In the genomic region with DNA sequence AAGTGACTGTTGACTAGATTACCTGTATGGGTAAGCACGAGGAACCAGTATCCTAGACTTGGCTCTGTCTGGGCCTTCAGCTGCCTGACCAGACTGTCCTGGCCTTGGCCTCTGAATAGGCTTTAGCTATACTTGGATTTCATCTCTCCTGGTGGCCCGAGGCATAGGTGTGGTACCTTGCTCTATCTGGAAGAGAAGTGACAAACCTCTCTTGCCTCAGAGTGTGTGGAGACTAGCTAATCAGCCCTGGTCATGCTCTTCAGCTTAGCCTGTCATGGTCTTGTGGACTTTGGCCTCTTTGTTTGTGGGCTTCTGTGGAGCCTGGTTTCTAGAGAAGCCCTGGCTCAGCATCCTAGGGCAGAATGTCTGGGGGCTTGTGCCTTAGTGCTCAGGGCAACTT, we compare ENCODE assay signal across 19 mouse cellular contexts. TPM values are rescaled to one million over a fixed set of nuclear protein-coding genes. Genes with fewer than 3 reads are reported as not detected.
DNase-seq lines count a peak whose midpoint lies in the region; ATAC-seq lines count a peak whose summit lies in the region.
"Had no signal": no experiment of that assay in that cellular context is flagged by ENCODE, and none has a peak within 500 bp of the region (broad histone marks: within the 10 kb centered on the region; RNA-seq: fewer than 3 reads in every experiment).

No protein-coding gene starts in this region.

- no peak overlapping the region for H3K4me2 ChIP-seq in kidney, embryonic 15.5 days
- no peak overlapping the region for H3K4me2 ChIP-seq in liver, embryonic 12.5 days
- no peak overlapping the region for H3K4me2 ChIP-seq in liver, embryonic 16.5 days (ENCODE audit: low read depth, low read length)
- H3K4me2 ChIP-seq: embryonic facial prominence, embryonic 15.5 days; forebrain, embryonic 15.5 days; heart, embryonic 12.5 days; hindbrain, embryonic 15.5 days had no signal

- no peaks in the 10 kb centered on the region for H3K4me1 ChIP-seq in kidney, embryonic 15.5 days
- H3K4me1 ChIP-seq in liver, embryonic 12.5 days: peaks cover 12% of the 10 kb centered on the region
- H3K4me1 ChIP-seq in liver, embryonic 16.5 days (ENCODE audit: control insufficient read depth, low read depth, low read length): peaks cover 2% of the 10 kb centered on the region; the same call in 1 of the 2 replicates
- H3K4me1 ChIP-seq: forebrain, embryonic 15.5 days; heart, embryonic 12.5 days; hindbrain, embryonic 10.5 days; hindbrain, embryonic 15.5 days had no signal

- no peak overlapping the region for H3K4me3 ChIP-seq in kidney, embryonic 15.5 days (replicated peaks)
- no peak overlapping the region for H3K4me3 ChIP-seq in liver, embryonic 12.5 days
- no peak overlapping the region for H3K4me3 ChIP-seq in liver, embryonic 16.5 days (ENCODE audit: low read depth, low read length)
- H3K4me3 ChIP-seq: embryonic facial prominence, embryonic 15.5 days; erythroblast, embryonic 14.5 days; forebrain, embryonic 15.5 days; heart, embryonic 12.5 days; hindbrain, embryonic 10.5 days; hindbrain, embryonic 15.5 days had no signal

- no peaks in the 10 kb centered on the region for H3K27me3 ChIP-seq in kidney, embryonic 15.5 days
- no peaks in the 10 kb centered on the region for H3K27me3 ChIP-seq in liver, embryonic 12.5 days (replicated peaks)
- H3K27me3 ChIP-seq in liver, embryonic 16.5 days (ENCODE audit: control insufficient read depth, insufficient read depth, low read depth, low read length): no peaks in the 10 kb centered on the region
- H3K27me3 ChIP-seq: embryonic facial prominence, embryonic 15.5 days; forebrain, embryonic 15.5 days; heart, embryonic 12.5 days; hindbrain, embryonic 15.5 days had no signal

- WGBS in kidney, embryonic 15.5 days: 91% methylated on average over 2 of the region's 2 CpGs
- WGBS in liver, embryonic 12.5 days (ENCODE audit: insufficient replicate concordance): 82% methylated on average over 2 of the region's 2 CpGs
- 55% methylated on average over 2 of the region's 2 CpGs for WGBS in liver, embryonic 16.5 days (ENCODE audit: insufficient replicate concordance)

- H3K9ac ChIP-seq in kidney, embryonic 15.5 days: no peak overlapping the region
- H3K9ac ChIP-seq in liver, embryonic 12.5 days: no peak overlapping the region
- no peak overlapping the region for H3K9ac ChIP-seq in liver, embryonic 16.5 days (ENCODE audit: low read depth, low read length)
- H3K9ac ChIP-seq: embryonic facial prominence, embryonic 15.5 days; forebrain, embryonic 15.5 days; heart, embryonic 12.5 days; hindbrain, embryonic 15.5 days had no signal

- H3K9me3 ChIP-seq in kidney, embryonic 15.5 days (replicated peaks): no peaks in the 10 kb centered on the region
- H3K9me3 ChIP-seq in liver, embryonic 12.5 days (replicated peaks): no peaks in the 10 kb centered on the region
- no peaks in the 10 kb centered on the region for H3K9me3 ChIP-seq in liver, embryonic 16.5 days (replicated peaks; ENCODE audit: control insufficient read depth, low read length)
- H3K9me3 ChIP-seq: embryonic facial prominence, embryonic 15.5 days; forebrain, embryonic 15.5 days; heart, embryonic 12.5 days; hindbrain, embryonic 10.5 days; hindbrain, embryonic 15.5 days had no signal

- peaks cover 16% of the 10 kb centered on the region for H3K36me3 ChIP-seq in kidney, embryonic 15.5 days
- peaks cover 61% of the 10 kb centered on the region for H3K36me3 ChIP-seq in liver, embryonic 12.5 days
- H3K36me3 ChIP-seq in liver, embryonic 16.5 days (ENCODE audit: control insufficient read depth, insufficient read depth): no peaks in the 10 kb centered on the region; the same call in 1 of the 2 replicates

- H3K27ac ChIP-seq in kidney, embryonic 15.5 days: no peak overlapping the region
- no peak overlapping the region for H3K27ac ChIP-seq in liver, embryonic 12.5 days
- no peak overlapping the region for H3K27ac ChIP-seq in liver, embryonic 16.5 days (ENCODE audit: low read length)
- H3K27ac ChIP-seq: forebrain, embryonic 15.5 days; hindbrain, embryonic 10.5 days; hindbrain, embryonic 15.5 days had no signal

- DNase-seq in kidney, adult 11 months: peak; percentile 19
- DNase-seq in liver: no peak
- peak; percentile 71 for DNase-seq in yolk sac, embryonic 10.5 days (ENCODE audit: low spot score)
- no peak for DNase-seq in left cerebral cortex, adult 18-20 months (ENCODE audit: low spot score in 2 of 2)
- DNase-seq in urinary bladder, postnatal 36 days (ENCODE audit: low spot score in 2 of 2): no peak
- DNase-seq: adrenal gland, postnatal 10 days; cerebellum, adult 11-12 months; cerebellum, adult 9-10 months; cerebellum, postnatal 36 days; gastrocnemius, postnatal 36 days had no signal

- no peak for ATAC-seq in kidney, embryonic 15.5 days (replicated peaks; ENCODE audit: low FRiP score)
- ATAC-seq in liver, embryonic 12.5 days: 0 out of 2 replicates have a peak, but pooled peaks have one; percentile 16
- peak; percentile 45 for ATAC-seq in liver, embryonic 16.5 days (ENCODE audit: low read depth)
- ATAC-seq: forebrain, embryonic 15.5 days had no signal

RNA-seq across cellular contexts. Expression of a gene that starts 29.4 kb away (rescaled TPM):
- polyA plus RNA-seq in kidney, embryonic 15.5 days (2015; fragmentation: Nextera tagmentation; extraction: Ambion mirVana): 33.9 and 37.4 TPM in 2 replicates
- 30.1 and 30.2 TPM in 2 replicates for polyA plus RNA-seq in liver, embryonic 12.5 days (2016; fragmentation: Nextera tagmentation; extraction: Ambion mirVana)
- 19.5 and 21.4 TPM in 2 replicates for polyA plus RNA-seq in liver, embryonic 16.5 days (2015; fragmentation: Nextera tagmentation; extraction: Ambion mirVana)
- 10 to 100 TPM; 36.4 to 36.6 TPM for total RNA-seq in left cerebral cortex, adult 18-20 months (2021)

RNA-seq across cellular contexts. Expression of a gene that starts 38.0 kb away (rescaled TPM):
- 0.67 and 0.77 TPM in 2 replicates for polyA plus RNA-seq in kidney, embryonic 15.5 days (2015; fragmentation: Nextera tagmentation; extraction: Ambion mirVana)
- 0.24 and 0.35 TPM in 2 replicates for polyA plus RNA-seq in liver, embryonic 12.5 days (2016; fragmentation: Nextera tagmentation; extraction: Ambion mirVana)
- polyA plus RNA-seq in liver, embryonic 16.5 days (2015; fragmentation: Nextera tagmentation; extraction: Ambion mirVana): 1.3 and 1.8 TPM in 2 replicates
- total RNA-seq in left cerebral cortex, adult 18-20 months (2021): not detected
- polyA plus RNA-seq: erythroblast, embryonic 14.5 days had no signal

RNA-seq across cellular contexts. Expression of a gene that starts 46.4 kb away (rescaled TPM):
- 2.6 and 2.7 TPM in 2 replicates for polyA plus RNA-seq in kidney, embryonic 15.5 days (2015; fragmentation: Nextera tagmentation; extraction: Ambion mirVana)
- 28.1 and 31.4 TPM in 2 replicates for polyA plus RNA-seq in liver, embryonic 12.5 days (2016; fragmentation: Nextera tagmentation; extraction: Ambion mirVana)
- polyA plus RNA-seq in liver, embryonic 16.5 days (2015; fragmentation: Nextera tagmentation; extraction: Ambion mirVana): 35.3 and 38.4 TPM in 2 replicates
- total RNA-seq in left cerebral cortex, adult 18-20 months (2021): 10 to 100 TPM; 58.5 to 60.4 TPM

RNA-seq across cellular contexts. Expression of a gene that starts 59.9 kb away (rescaled TPM):
- 8.7 and 9.9 TPM in 2 replicates for polyA plus RNA-seq in kidney, embryonic 15.5 days (2015; fragmentation: Nextera tagmentation; extraction: Ambion mirVana)
- polyA plus RNA-seq in liver, embryonic 12.5 days (2016; fragmentation: Nextera tagmentation; extraction: Ambion mirVana): 20.5 and 21.6 TPM in 2 replicates
- polyA plus RNA-seq in liver, embryonic 16.5 days (2015; fragmentation: Nextera tagmentation; extraction: Ambion mirVana): 28.2 and 36.4 TPM in 2 replicates
- total RNA-seq in left cerebral cortex, adult 18-20 months (2021): 10 to 100 TPM; 49.2 to 53.6 TPM

Comparison
In these comparisons a context has a peak if more than half of its experiments do, and no peak if none do; other contexts are left out.
1. DNase-seq: peak in kidney, adult 11 months (single experiment) and yolk sac, embryonic 10.5 days (single experiment); none in liver (single experiment), left cerebral cortex, adult 18-20 months (0 of 2) and urinary bladder, postnatal 36 days (0 of 2).